ENCODE assay signal across 15 mouse cellular contexts in genomic region chr1:157001008-157001660, GRCm38 (mm10).
A peak's percentile ranks its signal among the peaks of the same experiment; 100 is the strongest.
DNase-seq lines count a peak whose midpoint lies in the region; ATAC-seq and TF ChIP-seq lines count a peak whose summit lies in the region.
"Had no signal": no experiment of that assay in that cellular context is flagged by ENCODE, and none has a peak within 500 bp of the region (broad histone marks: within the 10 kb centered on the region; RNA-seq: fewer than 3 reads in every experiment).

No protein-coding gene starts in this region.

- H3K27ac ChIP-seq in hindbrain, embryonic 13.5 days, result peak overlapping the region; percentile 5; the same call in 1 of the 2 replicates
- no peak overlapping the region for H3K27ac ChIP-seq in hindbrain, embryonic 10.5 days
- H3K27ac ChIP-seq in liver, postnatal 0 days (ENCODE audit: low read depth), result peak overlapping the region; percentile 50; the same call in 1 of the 2 replicates
- H3K27ac ChIP-seq: midbrain, embryonic 12.5 days; neural tube, embryonic 15.5 days had no signal

- no peak overlapping the region for H3K4me2 ChIP-seq in hindbrain, embryonic 13.5 days
- H3K4me2 ChIP-seq in liver, postnatal 0 days (ENCODE audit: low read depth, low read length), result peak overlapping the region; percentile 15; the same call in 1 of the 2 replicates
- H3K4me2 ChIP-seq: lung, embryonic 14.5 days; midbrain, embryonic 12.5 days; neural tube, embryonic 15.5 days had no signal

- no peak for TF ChIP-seq CTCF in liver, postnatal 0 days (IDR thresholded peaks at IDR 0.05; ENCODE audit: low read depth)

- H3K4me3 ChIP-seq in hindbrain, embryonic 13.5 days, result no peak overlapping the region
- no peak overlapping the region for H3K4me3 ChIP-seq in hindbrain, embryonic 10.5 days
- H3K4me3 ChIP-seq in liver, postnatal 0 days (ENCODE audit: low read depth, low read length), result no peak overlapping the region
- H3K4me3 ChIP-seq: midbrain, embryonic 12.5 days; neural tube, embryonic 15.5 days had no signal

- TF ChIP-seq EP300 in liver, postnatal 0 days (IDR thresholded peaks at IDR 0.05; ENCODE audit: low read depth), result no peak

- H3K4me1 ChIP-seq in hindbrain, embryonic 13.5 days (replicated peaks), result peaks cover 40% of the 10 kb centered on the region
- peaks cover 45% of the 10 kb centered on the region for H3K4me1 ChIP-seq in hindbrain, embryonic 10.5 days (replicated peaks)
- H3K4me1 ChIP-seq in liver, postnatal 0 days (ENCODE audit: insufficient read depth), result peaks cover 18% of the 10 kb centered on the region

- no peak overlapping the region for H3K9ac ChIP-seq in hindbrain, embryonic 13.5 days
- H3K9ac ChIP-seq in liver, postnatal 0 days (replicated peaks), result no peak overlapping the region
- H3K9ac ChIP-seq: lung, embryonic 14.5 days; midbrain, embryonic 12.5 days; neural tube, embryonic 15.5 days had no signal

- no peak for DNase-seq in hindbrain, embryonic 10.5 days (ENCODE audit: low spot score)
- peak; percentile 93 for DNase-seq in 416B (ENCODE audit: low read depth)
- peak; percentile 56 for DNase-seq in Muller cell, postnatal 12 days (ENCODE audit: inconsistent ontology term)
- DNase-seq in liver, postnatal 0 days, result peak; percentile 53
- no peak for DNase-seq in left cerebral cortex, adult 8-10 months (ENCODE audit: low spot score in 2 of 2)
- no peak for DNase-seq in layer of hippocampus, adult 8-10 months (ENCODE audit: low spot score in 2 of 2)
- DNase-seq: cerebellum, adult 11-12 months; heart, adult 18-20 months; heart, postnatal 10 days; lung, embryonic 14.5 days; right cerebral cortex, postnatal 14 days had no signal

- ATAC-seq in hindbrain, embryonic 13.5 days (ENCODE audit: low FRiP score), result no peak
- peak; percentile 90 for ATAC-seq in liver, postnatal 0 days
- ATAC-seq: inflammation-experienced regulatory T-cells, adult 6 months had no signal

- H3K27me3 ChIP-seq in hindbrain, embryonic 13.5 days, result no peaks in the 10 kb centered on the region
- H3K27me3 ChIP-seq in hindbrain, embryonic 10.5 days (ENCODE audit: insufficient read depth, poor library complexity, severe bottlenecking), result no peaks in the 10 kb centered on the region
- H3K27me3 ChIP-seq in liver, postnatal 0 days (ENCODE audit: insufficient read depth, low read length), result no peaks in the 10 kb centered on the region
- H3K27me3 ChIP-seq: midbrain, embryonic 12.5 days; neural tube, embryonic 15.5 days had no signal

- H3K36me3 ChIP-seq in hindbrain, embryonic 13.5 days, result no peaks in the 10 kb centered on the region
- H3K36me3 ChIP-seq in hindbrain, embryonic 10.5 days, result no peaks in the 10 kb centered on the region
- H3K36me3 ChIP-seq in liver, postnatal 0 days (replicated peaks; ENCODE audit: insufficient read depth, low read length), result no peaks in the 10 kb centered on the region
- H3K36me3 ChIP-seq: midbrain, embryonic 12.5 days; neural tube, embryonic 15.5 days had no signal

- WGBS in hindbrain, embryonic 13.5 days, result 72% methylated on average over 6 of the region's 6 CpGs
- WGBS in hindbrain, embryonic 10.5 days, result 85% methylated on average over 6 of the region's 6 CpGs
- WGBS in liver, postnatal 0 days (ENCODE audit: insufficient replicate concordance), result 42% methylated on average over 6 of the region's 6 CpGs

- H3K9me3 ChIP-seq in hindbrain, embryonic 13.5 days, result no peaks in the 10 kb centered on the region
- no peaks in the 10 kb centered on the region for H3K9me3 ChIP-seq in hindbrain, embryonic 10.5 days
- no peaks in the 10 kb centered on the region for H3K9me3 ChIP-seq in liver, postnatal 0 days (ENCODE audit: low read length)
- H3K9me3 ChIP-seq: midbrain, embryonic 12.5 days; neural tube, embryonic 15.5 days had no signal

Comparison
In these comparisons a context has a peak if more than half of its experiments do, and no peak if none do; other contexts are left out.
1. DNase-seq: peak in 416B (single experiment), Muller cell, postnatal 12 days (single experiment) and liver, postnatal 0 days (single experiment); none in hindbrain, embryonic 10.5 days (single experiment), left cerebral cortex, adult 8-10 months (0 of 2) and layer of hippocampus, adult 8-10 months (0 of 2).